Mouse (Mus musculus) MEL (cell line): Measurements from ENCODE around the gene Hcn2.

Source experiments
- CTCF ChIP-seq, 3 experiments: IDR thresholded peaks in 2 of 3; conservative IDR thresholded peaks in 1 of 3; 2 replicates each; pipeline ENCODE4 v1.5.1; 2011 to 2012; ENCODE audit warnings: low read length in 3 of 3, low read depth in 2 of 3, mild to moderate bottlenecking in 2 of 3, improper control_type of control experiment in 1 of 3, inconsistent platforms in 1 of 3, mixed read lengths in 1 of 3, moderate library complexity in 1 of 3; ENCODE audit not compliant: control insufficient read depth in 1 of 3, insufficient read depth in 1 of 3, poor library complexity in 1 of 3, severe bottlenecking in 1 of 3
- E2F4 ChIP-seq: IDR thresholded peaks from 2 replicates; pipeline ENCODE4 v1.6.1; 2011; ENCODE audit warnings: low read depth, low read length, improper control_type of control experiment, borderline replicate concordance
- ELF1 ChIP-seq: IDR thresholded peaks from 2 replicates; pipeline ENCODE4 v1.6.1; 2014; ENCODE audit warnings: low read depth, mild to moderate bottlenecking, inconsistent platforms, low read length, improper control_type of control experiment, moderate library complexity
- JUND ChIP-seq: IDR thresholded peaks from 2 replicates; pipeline ENCODE4 v1.6.1; 2011; ENCODE audit warnings: low read depth, mild to moderate bottlenecking, improper control_type of control experiment, low read length
- MAFK ChIP-seq: IDR thresholded peaks from 2 replicates; pipeline ENCODE4 v1.6.1; 2011; ENCODE audit warnings: low read depth, mild to moderate bottlenecking, low read length, improper control_type of control experiment, borderline replicate concordance
- MYC ChIP-seq: IDR thresholded peaks from 2 replicates; pipeline ENCODE4 v1.6.1; 2011; ENCODE audit warnings: low read depth, mild to moderate bottlenecking, low read length, improper control_type of control experiment, moderate library complexity
- ZC3H11A ChIP-seq: IDR thresholded peaks from 2 replicates; pipeline ENCODE4 v1.6.1; 2012; ENCODE audit warnings: low read depth, mild to moderate bottlenecking, inconsistent platforms, low read length, improper control_type of control experiment

- TF ChIP-seq MYC (no peak), JUND (no peak), CTCF (IDR thresholded peaks at IDR 0.05 in 2 of 3, conservative IDR thresholded peaks at IDR 0.05 in 1 of 3; ENCODE audit: control insufficient read depth in 1 of 3, insufficient read depth in 1 of 3, low read depth in 2 of 3, low read length in 3 of 3, poor library complexity in 1 of 3, severe bottlenecking in 1 of 3) (no peak), MAFK (no peak), ZC3H11A (no peak), ELF1 (peak; percentile 87), E2F4 (no peak)
Measured at GRCm38 (mm10) chr10:79669576-79670057, 46.8 kb upstream of the Hcn2 start.
